Mouse (Mus musculus) midbrain, postnatal 0 days (tissue): Measurements from ENCODE around the gene Etnk2. TPM values are rescaled to one million over a fixed set of nuclear protein-coding genes. Genes with fewer than 3 reads are reported as not detected.

Source experiments
- ATAC-seq: fragments of 200-750 bp; cut with Nextera tagmentation; 2 replicates; pipeline ENCODE4 v1.8.0; 2017; ENCODE audit warnings: moderate number of reproducible peaks, mild to moderate bottlenecking, moderate TSS enrichment, moderate library complexity; ENCODE audit not compliant: low FRiP score
- DNase-seq: peaks from one replicate; pipeline ENCODE4 v3.0.0-alpha.2; 2015; ENCODE audit warnings: low spot score
- H3K27ac ChIP-seq: fragments of 300-500 bp; sonication (generic); 2 replicates; pipeline ENCODE4 v1.5.1; 2014; ENCODE audit warnings: low read depth, mild to moderate bottlenecking, low read length, mixed read lengths
- H3K27me3 ChIP-seq: fragments of 300-500 bp; sonication (generic); 2 replicates; pipeline ENCODE4 v1.6.1; 2014; ENCODE audit warnings: low read length, control low read depth, mixed read lengths; ENCODE audit not compliant: insufficient read depth
- H3K36me3 ChIP-seq: fragments of 300-500 bp; sonication (generic); 2 replicates; pipeline ENCODE4 v1.6.1; 2014; ENCODE audit warnings: low read length, control low read depth, mixed read lengths; ENCODE audit not compliant: insufficient read depth
- H3K4me1 ChIP-seq: fragments of 300-500 bp; sonication (generic); 2 replicates; pipeline ENCODE4 v1.6.1; 2014; ENCODE audit warnings: mild to moderate bottlenecking, control low read depth, antibody characterized with exemption, low read length, mixed read lengths; ENCODE audit not compliant: insufficient read depth
- H3K4me2 ChIP-seq: fragments of 300-500 bp; sonication (generic); 2 replicates; pipeline ENCODE4 v1.6.1; 2014; ENCODE audit warnings: low read depth, mild to moderate bottlenecking, low read length, mixed read lengths; ENCODE audit not compliant: poor library complexity, severe bottlenecking
- H3K4me3 ChIP-seq: fragments of 300-500 bp; sonication (generic); 2 replicates; pipeline ENCODE4 v1.5.1; 2014; ENCODE audit warnings: low read depth, mild to moderate bottlenecking, low read length, moderate library complexity
- H3K9ac ChIP-seq: fragments of 300-500 bp; sonication (generic); replicated peaks from 2 replicates; pipeline ENCODE4 v1.6.1; 2014; ENCODE audit warnings: mild to moderate bottlenecking, low read length, moderate library complexity, mixed read lengths; ENCODE audit not compliant: poor library complexity, severe bottlenecking
- H3K9me3 ChIP-seq: fragments of 300-500 bp; sonication (generic); 2 replicates; pipeline ENCODE4 v1.6.1; 2016; ENCODE audit warnings: low read length, control low read depth
- CTCF ChIP-seq: IDR thresholded peaks from 2 replicates; pipeline ENCODE4 v1.5.1; 2016; ENCODE audit warnings: antibody characterized with exemption, mild to moderate bottlenecking
- WGBS: fragments of 180-500 bp; shearing (Covaris S2); extraction: QIAGEN DNeasy Blood & Tissue Kit; methylation state at CpG from one replicate; pipeline ENCODE4 v1.1.7; 2014; 5-methylcytosine and 5-hydroxymethylcytosine counted together
- polyA plus RNA-seq: library from polyadenylated mRNA; unstranded; fragments of >200 nt; fragmentation: Nextera tagmentation; extraction: Ambion mirVana; gene quantifications from 2 replicates; pipeline ENCODE4 v1.2.1, GENCODE M21; 2015
- total RNA-seq: library from RNA; depleted of rRNA; stranded (reverse); fragments of >200 nt; gene quantifications from 2 replicates; pipeline ENCODE4 v1.2.3, GENCODE M21; 2014

Etnk2 gene
- total and polyA plus RNA-seq, 2 experiments from 2014 or later = 34.5 to 52.0 TPM

GRCm38 (mm10) chr1:133366951-133367605 is 3.7 kb downstream of the Etnk2 start:
- TF ChIP-seq CTCF = no peak
- Histone ChIP-seq H3K4me2 (no peak overlapping the region), H3K9ac (no peak overlapping the region), H3K4me1 (0 out of 2 replicates have a peak, but pooled peaks cover 3% of the 10 kb centered on the region), H3K9me3 (no peaks in the 10 kb centered on the region), H3K4me3 (no peak overlapping the region), H3K27ac (no peak overlapping the region), H3K27me3 (no peaks in the 10 kb centered on the region), H3K36me3 (no peaks in the 10 kb centered on the region)
- 50% methylated on average over 10 of the region's 10 CpGs for WGBS
- ATAC-seq (no peak), DNase-seq (no peak)

DNA sequence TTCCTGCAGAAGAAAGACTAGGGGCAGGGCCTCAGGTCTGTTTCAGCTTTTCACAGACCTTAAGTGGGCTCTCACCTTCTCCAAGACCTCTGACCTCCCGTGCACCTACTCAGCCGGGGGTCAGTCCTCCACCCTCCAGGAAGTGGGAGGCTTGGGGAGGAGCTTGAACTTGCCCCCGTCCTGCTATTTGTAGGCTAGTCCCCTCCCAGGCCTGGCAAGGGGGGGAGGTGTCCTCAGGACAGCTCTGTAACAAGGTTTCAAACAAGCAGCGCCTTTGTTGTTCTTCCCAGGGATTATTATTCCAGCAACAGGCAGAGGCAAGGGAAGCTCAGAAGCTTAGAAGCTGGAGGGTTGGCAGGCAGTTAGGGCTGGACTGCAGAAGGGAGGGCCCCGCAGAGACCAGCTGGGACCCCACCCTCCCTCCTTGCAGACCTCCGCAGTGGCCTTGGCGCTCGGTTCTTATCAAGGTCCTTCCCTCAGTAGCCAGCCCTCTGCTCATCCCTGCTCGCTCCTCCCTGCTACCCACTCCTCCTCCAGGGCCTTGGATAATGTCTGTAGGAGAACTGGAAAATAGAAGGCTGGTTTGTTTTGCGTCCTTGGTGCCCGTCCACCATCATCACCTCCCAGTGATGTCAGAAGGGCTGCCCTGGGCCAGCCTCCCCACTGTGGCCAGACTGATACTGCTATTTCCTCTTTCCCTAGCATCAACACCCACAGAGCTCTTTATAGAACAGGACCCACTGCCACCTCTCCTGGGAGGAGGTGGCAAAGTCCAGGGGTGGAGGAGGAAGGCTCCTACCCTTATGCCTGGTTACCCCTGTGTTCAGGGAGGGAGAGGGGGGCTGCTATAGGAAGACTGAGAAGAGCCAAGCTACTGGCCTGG is 4.5 kb downstream of the Etnk2 start:
- no peak overlapping the region for H3K9ac ChIP-seq
- ATAC-seq (no peak), DNase-seq (no peak)
- H3K4me3 ChIP-seq = no peak overlapping the region
- no peaks in the 10 kb centered on the region for H3K9me3 ChIP-seq
- WGBS = 13% methylated on average over 11 of the region's 11 CpGs
- H3K27me3 ChIP-seq = no peaks in the 10 kb centered on the region
- no peak for TF ChIP-seq CTCF
- H3K27ac ChIP-seq = no peak overlapping the region
- H3K4me2 ChIP-seq = no peak overlapping the region
- peaks cover 3% of the 10 kb centered on the region; the same call in 1 of the 2 replicates for H3K36me3 ChIP-seq
- H3K4me1 ChIP-seq = 0 out of 2 replicates have a peak, but pooled peaks cover 3% of the 10 kb centered on the region

DNA sequence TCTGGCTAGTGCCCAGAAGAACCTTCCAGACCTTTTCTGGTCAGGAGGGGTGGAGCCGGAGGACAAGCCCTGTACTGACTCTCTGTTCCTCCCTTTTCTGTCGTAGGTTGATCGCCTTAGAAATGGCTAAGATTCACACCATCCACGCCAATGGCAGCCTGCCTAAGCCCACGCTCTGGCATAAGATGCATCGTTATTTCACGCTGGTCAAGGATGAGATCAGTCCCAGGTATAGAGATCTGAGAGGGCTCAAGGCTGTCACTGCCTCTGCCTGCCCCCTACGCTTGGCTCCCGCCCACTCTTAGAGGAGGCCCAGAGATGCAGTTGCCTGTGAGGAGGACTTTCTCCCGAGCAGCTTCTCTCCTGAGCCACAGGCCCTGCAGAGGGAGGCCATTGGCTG is 5.3 kb downstream of the Etnk2 start:
- H3K27me3 ChIP-seq = no peaks in the 10 kb centered on the region
- 61% methylated on average over 10 of the region's 10 CpGs for WGBS
- no peak overlapping the region for H3K27ac ChIP-seq
- no peak for DNase-seq
- 0 out of 2 replicates have a peak, but pooled peaks cover 3% of the 10 kb centered on the region for H3K4me1 ChIP-seq
- no peak overlapping the region for H3K4me3 ChIP-seq
- no peak overlapping the region for H3K9ac ChIP-seq
- peaks cover 3% of the 10 kb centered on the region; the same call in 1 of the 2 replicates for H3K36me3 ChIP-seq
- no peak overlapping the region for H3K4me2 ChIP-seq
- ATAC-seq = no peak
- no peak for TF ChIP-seq CTCF
- H3K9me3 ChIP-seq = no peaks in the 10 kb centered on the region

DNA sequence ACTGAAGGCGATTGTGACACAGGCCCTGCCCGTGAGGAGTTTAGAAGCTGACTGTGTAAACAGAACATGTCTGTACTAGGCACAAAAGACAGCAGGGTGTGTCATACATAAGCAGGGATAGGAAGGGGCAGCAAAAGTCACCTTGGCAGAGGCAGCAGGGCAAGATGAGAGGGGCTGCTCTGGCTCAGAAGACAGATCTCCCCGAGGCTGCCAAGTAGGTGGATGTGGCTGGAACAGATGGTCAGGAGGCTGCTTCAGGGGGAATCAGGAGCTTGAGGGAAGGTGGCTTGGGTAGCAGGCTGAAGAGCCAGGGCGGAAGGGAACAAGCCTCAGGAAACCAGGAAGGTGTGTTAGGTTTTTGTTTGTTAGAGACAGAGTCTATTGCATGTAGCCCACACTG is 7.0 kb downstream of the Etnk2 start:
- H3K4me1 ChIP-seq = 0 out of 2 replicates have a peak, but pooled peaks cover 3% of the 10 kb centered on the region
- no peak overlapping the region for H3K4me2 ChIP-seq
- peaks cover 6% of the 10 kb centered on the region; the same call in 1 of the 2 replicates for H3K36me3 ChIP-seq
- H3K9me3 ChIP-seq = no peaks in the 10 kb centered on the region
- no peak overlapping the region for H3K27ac ChIP-seq
- 79% methylated on average over 4 of the region's 4 CpGs for WGBS
- no peaks in the 10 kb centered on the region for H3K27me3 ChIP-seq
- H3K4me3 ChIP-seq = no peak overlapping the region
- no peak for ATAC-seq
- no peak for TF ChIP-seq CTCF
- H3K9ac ChIP-seq = no peak overlapping the region
- no peak for DNase-seq

GRCm38 (mm10) chr1:133371431-133371830 is 8.1 kb downstream of the Etnk2 start:
- DNase-seq (no peak), ATAC-seq (no peak)
- H3K27me3 ChIP-seq = no peaks in the 10 kb centered on the region
- 92% methylated on average over 6 of the region's 6 CpGs for WGBS
- no peak overlapping the region for H3K4me2 ChIP-seq
- H3K4me3 ChIP-seq = no peak overlapping the region
- peaks cover 6% of the 10 kb centered on the region; the same call in 1 of the 2 replicates for H3K36me3 ChIP-seq
- no peak for TF ChIP-seq CTCF
- no peaks in the 10 kb centered on the region for H3K9me3 ChIP-seq
- H3K4me1 ChIP-seq = 0 out of 2 replicates have a peak, but pooled peaks cover 3% of the 10 kb centered on the region
- no peak overlapping the region for H3K9ac ChIP-seq
- H3K27ac ChIP-seq = no peak overlapping the region

DNA sequence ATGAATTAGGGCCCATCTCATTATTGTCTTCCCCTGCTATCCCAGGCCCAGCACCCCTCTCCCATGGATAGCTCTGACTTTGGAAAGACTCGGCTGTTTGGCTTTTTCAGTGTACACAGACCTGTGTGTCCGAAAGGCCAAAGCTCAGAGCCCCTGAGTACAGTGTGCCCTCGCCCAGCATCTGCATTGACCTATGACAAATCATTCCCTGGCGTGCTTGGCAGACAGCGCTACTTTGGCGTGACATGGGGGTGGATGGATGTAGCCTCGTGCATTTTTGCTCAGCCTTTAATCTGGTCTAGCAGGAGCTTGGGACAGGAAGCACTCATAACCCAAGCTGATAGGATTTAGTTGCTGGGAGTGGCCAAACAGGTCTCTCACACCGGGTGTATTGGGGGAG is 8.7 kb downstream of the Etnk2 start:
- no peak for TF ChIP-seq CTCF
- no peaks in the 10 kb centered on the region for H3K9me3 ChIP-seq
- 0 out of 2 replicates have a peak, but pooled peaks cover 3% of the 10 kb centered on the region for H3K4me1 ChIP-seq
- H3K4me3 ChIP-seq = no peak overlapping the region
- no peak overlapping the region for H3K4me2 ChIP-seq
- H3K27ac ChIP-seq = no peak overlapping the region
- whole genome bisulfite sequencing = 65% methylated on average over 8 of the region's 8 CpGs
- H3K9ac ChIP-seq = no peak overlapping the region
- H3K36me3 ChIP-seq = peaks cover 11% of the 10 kb centered on the region; the same call in 1 of the 2 replicates
- no peak for DNase-seq
- no peak for ATAC-seq
- no peaks in the 10 kb centered on the region for H3K27me3 ChIP-seq
